Mouse (Mus musculus) urinary bladder, postnatal 14 days (tissue): ENCODE measurements at regions not wholly inside any gene's neighbourhood (a gene's known extent, or its start where the extent isn't known, plus 50 kb on each side); places are given as distances from the start of the nearest gene placed in this dataset.

Experiments
- DNase-seq: peaks from one replicate; pipeline ENCODE4 v3.0.0; 2021; ENCODE audit warnings: low spot score

GRCm38 (mm10) chr13:47298010-47298409 lies 175.6 kb downstream of the Rnf144b start:
- no peak for DNase-seq

GRCm38 (mm10) chr13:47300486-47300885 lies 178.0 kb downstream of the Rnf144b start:
- DNase-seq = no peak

- no peak for DNase-seq
Observed at GRCm38 (mm10) chr13:47301070-47301469, 178.6 kb downstream of the Rnf144b start.

GRCm38 (mm10) chr13:47309492-47309891 lies 187.0 kb downstream of the Rnf144b start:
- DNase-seq = no peak

GRCm38 (mm10) chr13:47310751-47311202 lies 188.3 kb downstream of the Rnf144b start:
- no peak for DNase-seq

GRCm38 (mm10) chr13:47319549-47319948 lies 197.1 kb downstream of the Rnf144b start:
- no peak for DNase-seq

- no peak for DNase-seq
Observed at GRCm38 (mm10) chr13:47321876-47322275, 199.4 kb downstream of the Rnf144b start.

GRCm38 (mm10) chr13:47335996-47336684 lies 213.7 kb downstream of the Rnf144b start:
- peak; percentile 46 for DNase-seq

GRCm38 (mm10) chr13:47336865-47337441 lies 214.5 kb downstream of the Rnf144b start:
- no peak for DNase-seq

GRCm38 (mm10) chr13:47339411-47339810 lies 217.0 kb downstream of the Rnf144b start:
- DNase-seq = no peak

- no peak for DNase-seq
Observed at GRCm38 (mm10) chr13:47342361-47342760, 219.9 kb downstream of the Rnf144b start.

- DNase-seq = no peak
Observed at GRCm38 (mm10) chr13:47345576-47345975, 223.1 kb downstream of the Rnf144b start.

GRCm38 (mm10) chr13:47347835-47348234 lies 225.4 kb downstream of the Rnf144b start:
- no peak for DNase-seq

- peak; percentile 85 for DNase-seq
Observed at GRCm38 (mm10) chr13:47348517-47349145, 226.2 kb downstream of the Rnf144b start.

GRCm38 (mm10) chr13:47354446-47354845 lies 232.0 kb downstream of the Rnf144b start:
- no peak for DNase-seq

- no peak for DNase-seq
Observed at GRCm38 (mm10) chr13:47355169-47355568, 232.7 kb downstream of the Rnf144b start.

GRCm38 (mm10) chr13:47358986-47359385 lies 236.5 kb downstream of the Rnf144b start:
- DNase-seq = no peak

- DNase-seq = no peak
Observed at GRCm38 (mm10) chr13:47365776-47366175, 243.3 kb downstream of the Rnf144b start.

GRCm38 (mm10) chr13:47368041-47368823 lies 245.8 kb downstream of the Rnf144b start:
- peak; percentile 14 for DNase-seq

- DNase-seq = no peak
Observed at GRCm38 (mm10) chr13:47374583-47374982, 252.1 kb downstream of the Rnf144b start.

- DNase-seq = no peak
Observed at GRCm38 (mm10) chr13:47391023-47391422, 268.6 kb downstream of the Rnf144b start.

- no peak for DNase-seq
Observed at GRCm38 (mm10) chr13:47397726-47398350, 275.4 kb downstream of the Rnf144b start.
